Mouse (Mus musculus) bone marrow macrophage, adult 2 months (primary cell): ENCODE measurements around the gene Gm12166. TPM values are rescaled to one million over a fixed set of nuclear protein-coding genes. Genes with fewer than 3 reads are reported as not detected.

Experiments
- H3K27ac ChIP-seq: 2 replicates; pipeline ENCODE4 v1.5.1; 2012; ENCODE audit warnings: low read depth, low read length; ENCODE audit not compliant: insufficient read depth
- H3K4me1 ChIP-seq: 2 replicates; pipeline ENCODE4 v1.6.1; 2012; ENCODE audit warnings: low read length; ENCODE audit not compliant: control insufficient read depth, insufficient read depth
- H3K4me3 ChIP-seq: 2 replicates; pipeline ENCODE4 v1.5.1; 2012; ENCODE audit warnings: mild to moderate bottlenecking, low read length, moderate library complexity; ENCODE audit not compliant: insufficient read depth
- CTCF ChIP-seq: IDR thresholded peaks from 2 replicates; pipeline ENCODE4 v1.5.1; 2012; ENCODE audit warnings: low read depth, mild to moderate bottlenecking, low read length, moderate library complexity
- POLR2A ChIP-seq: IDR thresholded peaks from 2 replicates; pipeline ENCODE4 v1.6.1; 2012; ENCODE audit warnings: mild to moderate bottlenecking, low read depth, low read length, borderline replicate concordance
- polyA plus RNA-seq: library from polyadenylated mRNA; stranded (reverse); fragments of >200 nt; gene quantifications from 2 replicates; pipeline ENCODE4 v1.2.4, GENCODE M21; 2012; ENCODE audit not compliant: missing spikeins, insufficient read depth, insufficient read length

The Gm12166 gene
- polyA plus RNA-seq, 1 experiment: 46.6 TPM

DNA sequence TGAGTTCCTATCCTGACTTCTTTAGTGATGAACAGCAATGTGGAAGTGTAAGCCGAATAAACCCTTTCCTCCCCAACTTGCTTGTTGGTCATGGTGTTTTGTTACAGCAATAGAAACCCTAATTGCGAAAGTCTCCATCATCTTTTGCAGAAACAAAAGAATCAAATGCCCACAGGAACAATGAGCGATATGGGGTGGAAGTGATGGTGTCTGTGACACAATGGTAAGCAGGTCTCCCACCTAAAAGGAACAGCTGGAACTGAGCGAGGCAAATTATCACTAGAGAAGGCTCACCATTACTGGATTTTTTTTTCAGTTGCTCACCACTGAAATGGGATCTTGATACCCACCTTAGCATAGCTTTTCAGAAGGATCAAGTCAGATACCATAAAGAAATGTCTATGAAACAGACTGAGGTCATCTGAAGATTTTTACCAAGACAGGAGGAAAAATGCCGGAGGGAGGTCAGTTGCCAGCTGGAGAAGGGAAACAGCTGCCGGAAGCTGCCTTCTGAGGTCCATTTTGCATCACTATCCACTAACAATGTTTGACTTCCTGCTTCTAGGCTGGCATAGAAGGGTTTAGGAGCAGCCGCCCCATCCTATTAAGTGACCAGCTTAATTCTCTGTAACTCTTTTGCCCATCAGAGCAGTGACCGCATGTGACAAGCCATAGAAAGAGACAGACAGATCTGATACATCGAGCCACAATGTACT, 11.1 kb downstream of the Gm12166 start:
- no peaks in the 10 kb centered on the region for H3K4me1 ChIP-seq
- TF ChIP-seq POLR2A: no peak
- no peak for TF ChIP-seq CTCF
- H3K4me3 ChIP-seq: no peak overlapping the region
- no peak overlapping the region for H3K27ac ChIP-seq

GRCm38 (mm10) chr11:46039335-46039734, 12.8 kb downstream of the Gm12166 start:
- H3K4me3 ChIP-seq: no peak overlapping the region
- no peaks in the 10 kb centered on the region for H3K4me1 ChIP-seq
- H3K27ac ChIP-seq: no peak overlapping the region
- no peak for TF ChIP-seq POLR2A
- no peak for TF ChIP-seq CTCF

GRCm38 (mm10) chr11:46038901-46039300, 13.2 kb downstream of the Gm12166 start:
- Histone ChIP-seq H3K4me3 (no peak overlapping the region), H3K27ac (no peak overlapping the region), H3K4me1 (no peaks in the 10 kb centered on the region)
- TF ChIP-seq CTCF (no peak), POLR2A (no peak)

- no peak for TF ChIP-seq POLR2A
- TF ChIP-seq CTCF: no peak
- H3K4me1 ChIP-seq: no peaks in the 10 kb centered on the region
- no peak overlapping the region for H3K27ac ChIP-seq
- no peak overlapping the region for H3K4me3 ChIP-seq
Observed at GRCm38 (mm10) chr11:46036374-46036773, 15.7 kb downstream of the Gm12166 start.

DNA sequence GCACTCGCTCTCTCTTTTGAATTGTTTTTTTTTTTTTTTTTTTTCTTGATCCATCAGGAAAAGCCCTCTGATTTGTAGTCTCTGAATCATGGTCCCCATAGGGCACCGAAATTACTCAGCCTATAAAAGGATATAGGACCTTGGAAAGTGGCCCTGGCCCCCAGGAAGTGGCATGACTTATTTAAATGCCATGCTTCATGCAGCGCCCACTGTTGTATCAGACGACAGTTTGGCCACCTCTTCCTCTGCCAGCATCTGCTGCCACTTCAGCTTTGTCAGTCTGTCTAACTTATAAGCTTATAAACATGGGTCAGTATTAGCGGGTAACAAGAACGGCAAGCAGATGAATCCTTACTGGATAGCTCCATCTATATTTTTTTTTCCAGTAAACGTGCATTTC, 19.2 kb downstream of the Gm12166 start:
- H3K27ac ChIP-seq: no peak overlapping the region
- H3K4me3 ChIP-seq: no peak overlapping the region
- TF ChIP-seq POLR2A: no peak
- TF ChIP-seq CTCF: no peak
- no peaks in the 10 kb centered on the region for H3K4me1 ChIP-seq

GRCm38 (mm10) chr11:46031470-46031869, 20.7 kb downstream of the Gm12166 start:
- no peak for TF ChIP-seq POLR2A
- no peak for TF ChIP-seq CTCF
- Histone ChIP-seq H3K4me1 (no peaks in the 10 kb centered on the region), H3K27ac (no peak overlapping the region), H3K4me3 (no peak overlapping the region)

DNA sequence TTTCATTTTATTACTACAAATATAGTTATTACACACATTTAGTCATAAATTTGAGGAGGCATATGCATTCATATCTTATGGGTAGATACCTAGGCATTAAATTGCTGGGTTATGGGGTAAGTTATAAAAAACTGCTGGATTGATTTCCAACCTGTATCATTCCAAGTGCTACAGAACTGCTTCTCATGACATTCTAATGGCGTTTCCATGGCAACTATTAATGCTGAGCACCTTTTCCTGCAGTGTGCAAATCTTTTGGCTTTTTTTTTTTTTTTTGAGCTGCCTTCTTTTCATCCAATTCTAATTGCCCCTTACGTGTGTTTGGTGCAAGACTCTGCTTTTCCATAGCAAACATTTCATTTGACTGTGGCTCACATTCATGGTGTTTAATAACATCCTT, 22.1 kb downstream of the Gm12166 start:
- Histone ChIP-seq H3K27ac (no peak overlapping the region), H3K4me3 (no peak overlapping the region), H3K4me1 (no peaks in the 10 kb centered on the region)
- TF ChIP-seq CTCF (no peak), POLR2A (no peak)

DNA sequence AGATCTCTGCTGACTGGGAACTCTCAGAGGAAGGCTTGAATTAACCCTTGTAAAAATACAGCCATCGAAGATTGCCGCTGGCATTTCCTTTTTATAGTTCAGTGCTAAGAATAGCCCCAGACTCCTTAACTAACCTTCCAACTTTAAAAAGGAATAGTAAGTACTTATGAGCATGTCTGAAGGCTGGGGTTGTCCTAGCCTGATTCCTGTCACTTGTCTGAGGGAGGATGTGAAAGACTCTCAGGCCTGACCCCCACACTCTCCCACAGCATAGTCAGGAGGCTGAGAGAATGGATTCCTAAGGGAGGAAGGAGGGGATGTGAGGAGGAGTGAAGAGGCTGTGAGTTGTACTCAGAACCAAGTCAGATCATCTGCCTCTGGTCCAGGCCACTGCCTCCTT, 22.6 kb downstream of the Gm12166 start:
- H3K27ac ChIP-seq: no peak overlapping the region

GRCm38 (mm10) chr11:46027952-46028814, 23.9 kb downstream of the Gm12166 start:
- Histone ChIP-seq H3K27ac (no peak overlapping the region), H3K4me1 (no peaks in the 10 kb centered on the region), H3K4me3 (no peak overlapping the region)
- TF ChIP-seq POLR2A (no peak), CTCF (no peak)

More for the DNA sequence above, 22.6 kb downstream of the Gm12166 start:
- no peaks in the 10 kb centered on the region for H3K4me1 ChIP-seq
- no peak overlapping the region for H3K4me3 ChIP-seq
- TF ChIP-seq CTCF (no peak), POLR2A (no peak)

DNA sequence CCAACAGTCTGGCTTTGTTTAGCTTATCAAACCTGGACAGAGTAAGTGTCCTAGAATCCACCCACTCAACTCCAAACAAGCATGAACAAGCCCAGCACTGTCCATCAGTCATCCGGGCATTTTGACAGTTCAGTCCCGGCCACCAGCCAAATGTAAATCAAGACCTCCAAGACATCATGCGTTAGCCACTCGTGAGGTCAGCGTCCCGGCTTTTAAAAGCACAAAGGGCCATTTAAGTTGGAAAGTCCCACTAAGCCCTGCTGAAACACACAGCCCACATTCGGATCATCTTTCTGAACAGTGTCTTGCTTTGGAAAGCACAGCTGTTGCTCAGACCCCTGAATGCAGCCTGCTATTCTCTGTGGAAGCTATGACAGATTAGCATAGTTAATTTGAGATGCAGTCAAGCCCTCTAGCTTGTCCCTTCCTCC, 26.1 kb downstream of the Gm12166 start:
- Histone ChIP-seq H3K4me3 (no peak overlapping the region), H3K27ac (no peak overlapping the region), H3K4me1 (no peaks in the 10 kb centered on the region)
- TF ChIP-seq CTCF (no peak), POLR2A (no peak)
